Mouse (Mus musculus) testis, adult 2 months (tissue): ENCODE data around the gene Chfr. TPM values are rescaled to one million over a fixed set of nuclear protein-coding genes. Genes with fewer than 3 reads are reported as not detected.
A peak's percentile ranks its signal among the peaks of the same experiment; 100 is the strongest.

Experiments used
- H3K27ac ChIP-seq: fragments of 200-500 bp; 2 replicates; pipeline ENCODE4 v1.5.1; 2012; ENCODE audit warnings: low read depth, low read length; ENCODE audit not compliant: control insufficient read depth, insufficient read depth
- H3K27me3 ChIP-seq: fragments of 200-500 bp; 2 replicates; pipeline ENCODE4 v1.6.1; 2012; ENCODE audit warnings: mild to moderate bottlenecking, low read length, moderate library complexity; ENCODE audit not compliant: control insufficient read depth, insufficient read depth
- H3K36me3 ChIP-seq: fragments of 200-500 bp; 2 replicates; pipeline ENCODE4 v1.6.1; 2012; ENCODE audit warnings: mild to moderate bottlenecking, low read length; ENCODE audit not compliant: control insufficient read depth, insufficient read depth
- H3K4me1 ChIP-seq: fragments of 200-500 bp; 2 replicates; pipeline ENCODE4 v1.6.1; 2012; ENCODE audit warnings: low read length; ENCODE audit not compliant: control insufficient read depth, insufficient read depth
- H3K4me3 ChIP-seq: fragments of 200-500 bp; 2 replicates; pipeline ENCODE4 v1.5.1; 2012; ENCODE audit warnings: low read depth, mild to moderate bottlenecking, low read length, moderate library complexity, mixed read lengths; ENCODE audit not compliant: control insufficient read depth
- CTCF ChIP-seq: fragments of 200-500 bp; IDR thresholded peaks from 2 replicates; pipeline ENCODE4 v1.5.1; 2012; ENCODE audit warnings: low read depth, mild to moderate bottlenecking, inconsistent platforms, low read length, moderate library complexity; ENCODE audit not compliant: control insufficient read depth, insufficient read depth, insufficient replicate concordance
- POLR2A ChIP-seq: fragments of 200-500 bp; IDR thresholded peaks from 2 replicates; pipeline ENCODE4 v1.6.1; 2012; ENCODE audit warnings: low read depth, mild to moderate bottlenecking, inconsistent platforms, low read length, moderate library complexity; ENCODE audit not compliant: control insufficient read depth
- polyA plus RNA-seq: library from polyadenylated mRNA; depleted of rRNA; stranded (reverse); fragments of >200 nt; gene quantifications from 2 replicates; pipeline ENCODE4 v1.2.3, GENCODE M21; 2012

Gene Chfr
- polyA plus RNA-seq, 1 experiment, result 79.3 TPM

DNA sequence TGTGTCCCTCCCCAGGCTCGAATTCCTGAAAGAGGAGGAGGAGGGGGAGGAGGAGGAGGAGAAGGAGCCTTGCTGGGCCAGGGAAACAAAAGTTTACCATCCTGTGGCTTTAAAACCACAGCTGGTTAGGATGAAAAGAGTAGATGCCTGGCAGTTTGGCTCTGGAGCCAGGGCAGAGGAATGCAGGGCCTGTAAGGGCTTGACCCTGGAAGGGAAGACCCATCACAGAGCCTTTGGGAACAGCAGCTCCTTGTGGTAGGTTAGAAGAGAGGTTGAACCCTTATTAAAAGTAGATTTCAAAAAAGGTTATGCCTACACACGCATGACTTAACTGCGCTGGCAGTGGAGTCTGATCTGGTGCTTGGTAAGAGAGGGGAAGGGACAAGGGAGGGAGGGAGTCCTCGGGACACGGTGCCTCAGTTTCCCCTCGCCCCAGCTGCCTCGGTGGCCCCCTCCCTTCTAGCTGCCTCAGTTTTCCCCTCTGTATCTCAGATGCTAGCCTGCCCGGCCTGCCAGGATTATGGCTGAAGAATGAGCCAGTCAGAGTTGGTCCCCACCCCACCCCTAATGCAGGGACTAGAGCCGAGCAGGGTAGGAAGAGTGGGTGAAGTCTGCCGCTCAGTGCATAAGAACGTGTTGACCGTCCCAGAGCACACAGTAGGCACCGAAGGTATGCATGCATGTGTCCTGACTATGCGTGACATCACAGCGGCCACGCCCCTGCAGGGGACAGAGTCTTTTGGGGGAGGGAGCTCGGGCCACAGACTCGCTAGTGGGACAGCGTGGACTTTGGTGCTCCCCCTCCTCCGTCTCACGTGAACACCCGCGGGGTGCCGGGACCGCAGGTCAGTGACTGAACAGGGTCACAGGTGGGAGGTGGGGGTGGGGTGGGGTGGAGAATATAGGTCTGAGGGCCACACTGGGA, 35.7 kb upstream of the Chfr start, which contains the start of gene Plcxd1:
Gene Plcxd1 (plus strand): TSS at position 314 of the 925 bp plus-strand sequence.
- Histone ChIP-seq H3K4me1 (peaks cover 18% of the 10 kb centered on the region), H3K36me3 (no peaks in the 10 kb centered on the region), H3K27me3 (no peaks in the 10 kb centered on the region), H3K4me3 (no peak within 1 kb of the TSS), H3K27ac (no peak within 1 kb of the TSS)
- TF ChIP-seq POLR2A (no peak), CTCF (no peak)

DNA sequence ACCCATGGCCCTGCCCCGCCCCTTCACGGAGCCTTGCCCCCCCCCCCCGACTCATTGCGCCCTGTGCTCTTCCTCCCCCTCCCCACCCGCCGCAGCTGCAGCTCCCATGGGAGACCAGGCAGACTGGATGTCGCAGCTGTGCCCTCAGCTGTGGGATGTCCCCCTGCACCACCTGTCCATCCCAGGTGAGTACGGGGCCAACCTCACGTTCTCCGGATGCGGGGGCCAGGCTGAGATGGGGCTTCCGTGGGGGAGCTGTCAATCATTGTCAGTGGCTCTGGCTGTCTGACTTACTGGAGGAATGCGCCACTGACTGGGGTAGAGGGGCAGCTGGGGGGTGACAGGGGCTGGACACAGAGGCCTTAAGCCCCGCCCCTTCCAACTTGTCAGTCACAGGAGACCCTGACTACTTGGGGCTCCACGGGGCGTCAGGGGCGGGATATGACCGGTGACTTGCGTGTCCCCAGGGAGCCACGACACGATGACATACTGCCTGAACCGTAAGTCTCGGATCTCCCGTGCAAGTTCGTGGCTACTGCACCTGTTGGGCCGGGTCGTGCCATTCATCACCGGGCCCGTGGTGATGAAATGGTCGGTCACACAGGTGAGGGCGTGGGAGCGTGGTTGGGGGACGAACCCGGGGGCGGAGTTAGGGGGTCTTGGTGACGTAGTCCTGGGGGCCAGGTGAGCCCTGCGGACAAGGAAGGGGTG, 34.6 kb upstream of the Chfr start:
- peak overlapping the region; percentile 71 for H3K4me3 ChIP-seq
- no peak overlapping the region for H3K27ac ChIP-seq
- peaks cover 18% of the 10 kb centered on the region for H3K4me1 ChIP-seq
- H3K36me3 ChIP-seq, result no peaks in the 10 kb centered on the region
- H3K27me3 ChIP-seq, result no peaks in the 10 kb centered on the region
- TF ChIP-seq POLR2A, result no peak
- no peak for TF ChIP-seq CTCF

DNA sequence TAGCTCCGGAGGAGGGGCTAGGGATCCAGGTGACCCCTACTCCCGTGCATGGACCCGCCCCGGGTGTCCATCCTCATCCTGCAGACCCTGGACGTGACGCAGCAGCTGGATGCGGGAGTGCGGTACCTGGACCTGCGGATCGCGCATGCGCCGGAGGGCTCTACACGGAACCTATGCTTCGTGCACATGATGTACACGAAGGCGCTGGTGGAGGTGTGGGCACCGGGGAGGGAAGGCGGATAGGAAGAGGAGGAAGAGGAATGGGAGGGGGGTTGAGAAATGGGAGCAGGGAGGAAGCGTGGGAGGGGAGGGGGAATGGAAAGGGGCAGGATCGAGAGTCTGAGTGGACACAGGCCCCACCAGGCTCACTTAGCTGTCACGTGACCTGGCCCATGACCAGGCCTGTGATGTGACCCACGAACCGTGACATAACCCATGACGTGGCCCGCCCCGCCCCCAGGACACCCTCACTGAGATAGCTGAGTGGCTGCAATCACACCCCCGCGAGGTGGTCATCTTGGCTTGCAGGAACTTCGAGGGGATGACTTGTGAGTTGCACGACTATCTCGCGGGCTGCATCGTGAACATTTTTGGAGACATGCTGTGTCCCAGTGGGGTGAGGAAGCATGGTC, 33.8 kb upstream of the Chfr start:
- Histone ChIP-seq H3K27ac (no peak overlapping the region), H3K4me1 (peaks cover 22% of the 10 kb centered on the region), H3K27me3 (no peaks in the 10 kb centered on the region), H3K36me3 (no peaks in the 10 kb centered on the region), H3K4me3 (peak overlapping the region; percentile 17)
- TF ChIP-seq POLR2A (no peak), CTCF (no peak)

DNA sequence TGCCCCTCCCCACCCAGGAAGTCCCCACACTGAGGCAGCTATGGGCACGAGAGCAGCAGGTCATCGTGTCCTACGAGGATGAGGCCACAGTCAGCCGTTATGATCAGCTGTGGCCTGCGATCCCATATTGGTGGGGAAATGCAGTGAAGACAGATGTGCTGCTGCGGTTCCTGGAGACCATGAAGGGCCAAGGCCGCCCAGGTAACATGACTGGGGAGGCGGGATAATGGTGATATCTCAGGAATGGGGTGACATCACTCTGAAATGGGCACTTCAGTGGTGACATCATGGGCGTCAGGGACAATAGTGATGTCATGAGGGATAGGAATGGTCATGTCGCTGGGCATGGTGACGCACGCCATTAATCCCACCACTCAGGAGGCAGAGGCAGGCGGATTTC, 33.2 kb upstream of the Chfr start:
- H3K27me3 ChIP-seq, result no peaks in the 10 kb centered on the region
- no peaks in the 10 kb centered on the region for H3K36me3 ChIP-seq
- no peak overlapping the region for H3K27ac ChIP-seq
- TF ChIP-seq POLR2A, result no peak
- TF ChIP-seq CTCF, result no peak
- peaks cover 25% of the 10 kb centered on the region for H3K4me1 ChIP-seq
- no peak overlapping the region for H3K4me3 ChIP-seq

DNA sequence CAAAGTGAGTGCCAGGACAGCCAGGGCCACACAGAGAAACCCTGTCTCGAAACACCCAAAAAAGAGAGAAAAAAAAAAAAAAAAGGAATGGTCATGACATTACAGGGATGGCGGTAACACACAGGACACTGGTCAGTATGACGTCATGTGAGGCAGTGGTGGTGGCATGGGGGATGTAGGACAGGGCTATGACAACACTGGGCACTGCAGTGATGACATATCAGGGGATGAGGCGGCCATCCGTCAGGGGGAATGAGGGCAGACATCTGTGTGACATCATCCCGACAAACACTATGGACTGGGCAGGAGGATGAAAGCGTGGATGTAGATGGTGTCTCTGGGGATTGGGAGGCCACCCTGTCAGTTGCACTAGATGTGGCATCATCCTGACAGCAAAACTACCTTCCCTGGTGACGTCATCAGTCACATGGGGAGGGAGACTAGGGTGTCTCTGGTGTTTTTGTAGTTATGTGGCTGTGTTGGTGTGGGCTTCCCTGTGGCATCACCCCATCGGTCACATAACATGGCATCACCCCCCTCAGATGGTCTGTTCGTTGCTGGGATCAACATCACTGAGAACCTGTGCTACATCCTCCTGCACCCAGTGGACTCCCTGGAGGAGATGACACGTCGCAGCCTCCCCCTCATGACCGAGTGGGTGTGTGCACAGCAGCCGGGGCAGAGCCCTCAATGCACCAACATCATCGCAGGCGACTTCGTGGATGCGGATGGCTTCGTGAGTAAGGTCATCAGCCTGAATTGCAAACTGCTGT, 32.6 kb upstream of the Chfr start:
- TF ChIP-seq POLR2A, result no peak
- no peak for TF ChIP-seq CTCF
- no peak overlapping the region for H3K4me3 ChIP-seq
- peaks cover 25% of the 10 kb centered on the region for H3K4me1 ChIP-seq
- H3K27me3 ChIP-seq, result no peaks in the 10 kb centered on the region
- H3K36me3 ChIP-seq, result no peaks in the 10 kb centered on the region
- H3K27ac ChIP-seq, result no peak overlapping the region

DNA sequence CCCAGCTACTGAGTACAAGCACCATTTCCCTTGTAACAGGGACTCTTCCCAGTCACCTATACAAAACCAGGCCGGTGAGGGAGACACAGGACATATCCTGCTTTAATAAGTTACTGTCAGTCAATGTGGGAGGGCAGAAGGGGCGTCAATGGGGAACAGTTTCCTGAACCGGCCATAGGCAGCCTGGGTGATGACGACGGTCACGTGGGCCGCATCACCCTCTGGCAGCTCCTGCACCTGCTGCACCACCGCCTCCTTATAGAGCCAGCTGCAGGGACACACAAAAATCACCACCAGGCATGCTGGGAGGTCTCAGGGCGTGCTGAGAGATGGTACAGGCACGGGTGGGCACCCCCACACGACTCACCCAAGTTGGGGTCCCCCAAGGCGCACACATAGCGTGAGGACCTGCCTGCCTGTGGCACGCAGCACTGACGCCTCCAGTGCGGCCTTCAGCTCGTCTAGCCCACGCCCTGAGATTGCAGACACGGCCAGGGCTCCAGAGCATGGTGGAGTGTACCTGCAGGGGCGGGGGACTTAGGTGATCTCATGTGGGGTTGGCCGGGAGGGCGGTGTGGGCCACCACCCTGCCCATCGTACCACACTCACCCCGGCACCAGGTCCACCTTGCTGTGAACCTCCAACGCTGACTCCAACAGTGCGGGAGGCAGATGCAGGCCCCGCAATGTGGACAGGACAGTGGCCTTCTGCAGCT, 31.6 kb upstream of the Chfr start:
- Histone ChIP-seq H3K36me3 (no peaks in the 10 kb centered on the region), H3K4me3 (no peak overlapping the region), H3K27ac (no peak overlapping the region), H3K4me1 (peaks cover 25% of the 10 kb centered on the region), H3K27me3 (no peaks in the 10 kb centered on the region)
- TF ChIP-seq CTCF, result no peak
- no peak for TF ChIP-seq POLR2A
